Mouse (Mus musculus): ENCODE data around the gene Coq7. TPM values are rescaled to one million over a fixed set of nuclear protein-coding genes. Genes with fewer than 3 reads are reported as not detected.

Gene Coq7
- polyA plus RNA-seq (2012; rRNA removed) = 17.6 and 34.1 TPM in 2 replicates
- 56.2 and 56.7 TPM in 2 replicates for polyA plus RNA-seq (2014; fragmentation: Nextera tagmentation; extraction: Ambion mirVana)

DNA sequence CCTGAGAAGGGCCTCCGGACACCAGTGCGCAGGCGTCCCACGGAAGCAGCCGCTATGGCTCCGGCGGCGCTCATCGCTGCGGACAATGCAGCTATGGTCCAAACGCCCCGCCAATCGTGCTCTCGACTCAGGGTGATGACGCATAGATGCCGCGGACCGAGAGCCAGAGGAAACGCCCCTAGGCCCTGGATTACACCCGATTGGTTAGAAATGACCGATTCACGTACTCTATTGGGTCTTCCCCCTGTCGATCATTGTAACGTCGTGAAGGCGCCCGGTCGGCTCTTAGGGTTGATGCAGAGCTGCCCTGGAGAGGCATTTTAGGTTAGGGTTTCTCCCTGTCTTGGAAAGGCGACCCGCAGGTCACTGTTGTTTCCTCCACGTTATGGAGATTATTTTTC lies at the start of gene Coq7:
Gene Coq7, minus strand, starts transcription at position 179 of the 401 bp plus-strand sequence.
- WGBS (ENCODE audit: insufficient replicate concordance) = under 1% methylated on average over 31 of the region's 31 CpGs
- peak within 1 kb of the TSS; percentile 70 to 97 for H3K4me3 ChIP-seq (ENCODE audit: insufficient read depth in 1 of 2, low read depth in 2 of 2, low read length in 2 of 2)
- H3K27me3 ChIP-seq (ENCODE audit: control insufficient read depth, insufficient read depth, low read length) = no peaks in the 10 kb centered on the region
- peaks cover 0 to 7% of the 10 kb centered on the region in 2 experiments; a peak in 1 of 4 replicates for H3K4me1 ChIP-seq (replicated peaks; ENCODE audit: control insufficient read depth in 2 of 2, insufficient read depth in 2 of 2, low read length in 1 of 2)
- DNase-seq (ENCODE audit: low read depth in 3 of 3, low spot score in 3 of 3) (peak; percentile 91 to 98 (median 92)), ATAC-seq (ENCODE audit: insufficient read depth) (peak; percentile 99)
- no peaks in the 10 kb centered on the region for H3K36me3 ChIP-seq (replicated peaks; ENCODE audit: control insufficient read depth, insufficient read depth, low read depth)
- no peaks in the 10 kb centered on the region for H3K9me3 ChIP-seq (ENCODE audit: control insufficient read depth, low read length)
- H3K4me2 ChIP-seq (ENCODE audit: low read depth) = peak within 1 kb of the TSS; percentile 73
- H3K9ac ChIP-seq (replicated peaks) = peak within 1 kb of the TSS; percentile 71
- H3K27ac ChIP-seq = peak within 1 kb of the TSS; percentile 49
- TF ChIP-seq CTCF (IDR thresholded peaks at IDR 0.05; ENCODE audit: low read depth) (no peak), EP300 (IDR thresholded peaks at IDR 0.05; ENCODE audit: low read depth) (peak; percentile 74)

DNA sequence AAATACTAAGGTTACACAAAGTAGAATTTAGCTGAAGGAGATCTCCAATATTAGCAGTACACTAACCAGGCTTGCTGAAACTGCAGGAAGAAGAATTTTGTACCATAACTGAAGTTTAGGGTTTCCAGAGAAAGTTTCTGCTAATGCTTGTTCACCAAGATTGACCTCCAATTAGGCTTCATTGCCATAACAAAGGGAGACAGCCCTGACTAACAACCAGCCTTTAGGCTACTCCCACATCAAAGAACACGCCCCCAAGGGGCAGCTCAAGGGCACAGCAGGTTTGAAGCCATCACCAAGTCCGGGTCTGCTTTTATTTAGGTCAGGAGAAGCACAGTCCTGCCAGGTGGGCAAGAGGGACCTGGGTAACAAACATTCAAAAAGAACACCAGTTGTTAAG lies 46.8 kb upstream of the Coq7 start:
- Histone ChIP-seq H3K4me1 (replicated peaks; ENCODE audit: control insufficient read depth in 2 of 2, insufficient read depth in 2 of 2, low read length in 1 of 2) (0 out of 4 replicates have a peak, but pooled peaks cover 0 to 3% of the 10 kb centered on the region in 2 experiments), H3K36me3 (replicated peaks; ENCODE audit: control insufficient read depth, insufficient read depth, low read depth) (no peaks in the 10 kb centered on the region), H3K27me3 (ENCODE audit: control insufficient read depth, insufficient read depth, low read length) (no peaks in the 10 kb centered on the region; the same call in 1 of the 2 replicates), H3K27ac (no peak overlapping the region), H3K4me2 (ENCODE audit: low read depth) (no peak overlapping the region), H3K9ac (replicated peaks) (no peak overlapping the region), H3K4me3 (ENCODE audit: insufficient read depth in 1 of 2, low read depth in 2 of 2, low read length in 2 of 2) (no peak overlapping the region), H3K9me3 (ENCODE audit: control insufficient read depth, low read length) (no peaks in the 10 kb centered on the region)
- TF ChIP-seq EP300 (IDR thresholded peaks at IDR 0.05; ENCODE audit: low read depth) = no peak
- no peak for TF ChIP-seq CTCF (IDR thresholded peaks at IDR 0.05; ENCODE audit: low read depth)
- DNase-seq (ENCODE audit: low read depth in 3 of 3, low spot score in 3 of 3) (no peak), ATAC-seq (ENCODE audit: insufficient read depth) (no peak)
- WGBS (ENCODE audit: insufficient replicate concordance) = 38% methylated on average over 2 of the region's 2 CpGs

GRCm38 (mm10) chr7:118578269-118578668 lies 45.1 kb upstream of the Coq7 start:
- Histone ChIP-seq H3K4me3 (ENCODE audit: insufficient read depth in 1 of 2, low read depth in 2 of 2, low read length in 2 of 2) (no peak overlapping the region), H3K36me3 (replicated peaks; ENCODE audit: control insufficient read depth, insufficient read depth, low read depth) (no peaks in the 10 kb centered on the region), H3K27ac (no peak overlapping the region), H3K9me3 (ENCODE audit: control insufficient read depth, low read length) (no peaks in the 10 kb centered on the region), H3K4me2 (ENCODE audit: low read depth) (no peak overlapping the region), H3K9ac (replicated peaks) (no peak overlapping the region), H3K27me3 (ENCODE audit: control insufficient read depth, insufficient read depth, low read length) (no peaks in the 10 kb centered on the region), H3K4me1 (replicated peaks; ENCODE audit: control insufficient read depth in 2 of 2, insufficient read depth in 2 of 2, low read length in 1 of 2) (0 out of 4 replicates have a peak, but pooled peaks cover 0 to 3% of the 10 kb centered on the region in 2 experiments)
- ATAC-seq (ENCODE audit: insufficient read depth) (no peak), DNase-seq (ENCODE audit: low read depth in 3 of 3, low spot score in 3 of 3) (no peak)
- TF ChIP-seq CTCF (IDR thresholded peaks at IDR 0.05; ENCODE audit: low read depth) = no peak
- TF ChIP-seq EP300 (IDR thresholded peaks at IDR 0.05; ENCODE audit: low read depth) = no peak
- WGBS (ENCODE audit: insufficient replicate concordance) = 33% methylated on average over 3 of the region's 3 CpGs

DNA sequence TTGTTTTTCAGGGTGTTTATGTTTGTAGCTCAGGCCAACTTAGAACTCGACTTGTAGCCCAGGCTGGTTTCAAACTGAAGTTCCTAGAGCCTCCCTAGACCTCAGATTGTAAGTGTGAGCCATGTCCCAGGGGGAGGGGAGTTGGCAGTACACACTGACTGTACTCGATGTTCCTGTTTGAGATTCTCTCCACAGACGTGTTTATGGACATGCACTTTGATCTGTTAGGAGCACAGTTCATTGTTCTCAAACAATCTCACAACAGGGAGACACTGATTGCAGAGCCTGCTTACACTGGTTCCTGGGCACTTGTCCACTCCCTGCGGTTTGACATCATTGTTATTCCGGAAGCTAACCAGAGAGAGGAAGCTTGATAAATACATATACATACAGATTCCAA lies 38.9 kb upstream of the Coq7 start:
- Histone ChIP-seq H3K4me1 (replicated peaks; ENCODE audit: control insufficient read depth in 2 of 2, insufficient read depth in 2 of 2, low read length in 1 of 2) (no peaks in the 10 kb centered on the region), H3K9me3 (ENCODE audit: control insufficient read depth, low read length) (no peaks in the 10 kb centered on the region), H3K27ac (no peak overlapping the region), H3K4me3 (ENCODE audit: insufficient read depth in 1 of 2, low read depth in 2 of 2, low read length in 2 of 2) (no peak overlapping the region), H3K27me3 (ENCODE audit: control insufficient read depth, insufficient read depth, low read length) (no peaks in the 10 kb centered on the region), H3K4me2 (ENCODE audit: low read depth) (no peak overlapping the region), H3K9ac (replicated peaks) (no peak overlapping the region), H3K36me3 (replicated peaks; ENCODE audit: control insufficient read depth, insufficient read depth, low read depth) (no peaks in the 10 kb centered on the region)
- DNase-seq (ENCODE audit: low read depth in 3 of 3, low spot score in 3 of 3) (no peak), ATAC-seq (ENCODE audit: insufficient read depth) (no peak)
- 43% methylated on average over 5 of the region's 5 CpGs for WGBS (ENCODE audit: insufficient replicate concordance)
- TF ChIP-seq CTCF (IDR thresholded peaks at IDR 0.05; ENCODE audit: low read depth) = no peak
- TF ChIP-seq EP300 (IDR thresholded peaks at IDR 0.05; ENCODE audit: low read depth) = no peak

DNA sequence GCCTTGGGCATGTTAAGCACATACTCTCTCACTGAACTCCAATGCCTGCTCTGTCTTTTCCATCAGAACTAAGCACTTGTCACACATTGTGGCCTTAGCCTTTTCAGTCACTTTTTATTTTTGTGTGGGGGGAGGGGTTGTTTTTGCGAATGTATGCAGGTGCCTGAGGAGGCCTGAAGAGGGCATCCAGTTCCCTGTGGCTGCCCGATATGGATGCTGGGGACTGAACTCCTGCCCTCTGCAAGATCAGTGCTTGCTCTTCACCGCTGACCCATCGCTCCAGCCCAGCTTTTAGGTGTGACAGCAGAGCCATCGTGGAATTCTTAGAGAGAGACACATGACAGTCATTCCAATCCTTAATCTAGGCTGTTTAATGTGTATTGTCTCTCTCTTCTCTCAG lies 38.2 kb upstream of the Coq7 start:
- TF ChIP-seq CTCF (IDR thresholded peaks at IDR 0.05; ENCODE audit: low read depth) (0 out of 2 replicates have a peak, but pooled peaks have one; percentile 7), EP300 (IDR thresholded peaks at IDR 0.05; ENCODE audit: low read depth) (no peak)
- H3K4me3 ChIP-seq (ENCODE audit: insufficient read depth in 1 of 2, low read depth in 2 of 2, low read length in 2 of 2) = no peak overlapping the region
- no peak overlapping the region for H3K4me2 ChIP-seq (ENCODE audit: low read depth)
- H3K27me3 ChIP-seq (ENCODE audit: control insufficient read depth, insufficient read depth, low read length) = no peaks in the 10 kb centered on the region
- no peak overlapping the region for H3K9ac ChIP-seq (replicated peaks)
- H3K4me1 ChIP-seq (replicated peaks; ENCODE audit: control insufficient read depth in 2 of 2, insufficient read depth in 2 of 2, low read length in 1 of 2) = no peaks in the 10 kb centered on the region
- no peak overlapping the region for H3K27ac ChIP-seq
- 46% methylated on average over 5 of the region's 5 CpGs for WGBS (ENCODE audit: insufficient replicate concordance)
- no peaks in the 10 kb centered on the region for H3K9me3 ChIP-seq (ENCODE audit: control insufficient read depth, low read length)
- no peak for DNase-seq (ENCODE audit: low read depth in 3 of 3, low spot score in 3 of 3)
- ATAC-seq (ENCODE audit: insufficient read depth) = no peak
- H3K36me3 ChIP-seq (replicated peaks; ENCODE audit: control insufficient read depth, insufficient read depth, low read depth) = no peaks in the 10 kb centered on the region

Measured in liver, embryonic 14.5 days (tissue).